Mouse (Mus musculus) forebrain, embryonic 16.5 days (tissue): ENCODE results near the gene Anks1b. TPM values are rescaled to one million over a fixed set of nuclear protein-coding genes. Genes with fewer than 3 reads are reported as not detected.

ENCODE experiments used
- ATAC-seq: fragments of 200-750 bp; cut with Nextera tagmentation; 2 replicates; pipeline ENCODE4 v1.8.0; 2017; ENCODE audit warnings: mild to moderate bottlenecking, moderate library complexity
- H3K27ac ChIP-seq: fragments of 300-500 bp; sonication (generic); 2 replicates; pipeline ENCODE4 v1.5.1; 2014; ENCODE audit warnings: low read length, control low read depth
- H3K27me3 ChIP-seq: fragments of 300-500 bp; sonication (generic); replicated peaks from 2 replicates; pipeline ENCODE4 v1.6.1; 2014; ENCODE audit warnings: low read length; ENCODE audit not compliant: control insufficient read depth, insufficient read depth
- H3K36me3 ChIP-seq: fragments of 300-500 bp; sonication (generic); 2 replicates; pipeline ENCODE4 v1.6.1; 2014; ENCODE audit not compliant: control insufficient read depth, insufficient read depth
- H3K4me1 ChIP-seq: fragments of 300-500 bp; sonication (generic); replicated peaks from 2 replicates; pipeline ENCODE4 v1.6.1; 2014; ENCODE audit warnings: low read length; ENCODE audit not compliant: control insufficient read depth, insufficient read depth
- H3K4me2 ChIP-seq: fragments of 300-500 bp; sonication (generic); 2 replicates; pipeline ENCODE4 v1.6.1; 2014; ENCODE audit warnings: mild to moderate bottlenecking, low read length, control low read depth
- H3K4me3 ChIP-seq: fragments of 300-500 bp; sonication (generic); replicated peaks from 2 replicates; pipeline ENCODE4 v1.5.1; 2014; ENCODE audit warnings: mild to moderate bottlenecking, low read length, control low read depth
- H3K9ac ChIP-seq: fragments of 300-500 bp; sonication (generic); replicated peaks from 2 replicates; pipeline ENCODE4 v1.6.1; 2014; ENCODE audit warnings: low read depth, low read length, control low read depth
- H3K9me3 ChIP-seq: fragments of 300-500 bp; sonication (generic); 2 replicates; pipeline ENCODE4 v1.6.1; 2016; ENCODE audit warnings: low read length; ENCODE audit not compliant: control insufficient read depth
- WGBS: fragments of 180-500 bp; shearing (Covaris S2); extraction: QIAGEN DNeasy Blood & Tissue Kit; methylation state at CpG from one replicate; pipeline ENCODE4 v1.1.7; 2014; 5-methylcytosine and 5-hydroxymethylcytosine counted together
- polyA plus RNA-seq: library from polyadenylated mRNA; unstranded; fragments of >200 nt; fragmentation: Nextera tagmentation; extraction: Ambion mirVana; gene quantifications from 2 replicates; pipeline ENCODE4 v1.2.1, GENCODE M21; 2015

The Anks1b gene
- polyA plus RNA-seq, 1 experiment from 2014 or later, result 84.4 TPM

GRCm38 (mm10) chr10:90003980-90004729, 130.8 kb downstream of the Anks1b start:
- 34% methylated on average over 3 of the region's 3 CpGs for WGBS
- no peaks in the 10 kb centered on the region for H3K27me3 ChIP-seq
- H3K9me3 ChIP-seq, result no peaks in the 10 kb centered on the region
- peak; percentile 74 for ATAC-seq
- H3K4me1 ChIP-seq, result peaks cover 7% of the 10 kb centered on the region
- H3K27ac ChIP-seq, result peak overlapping the region; percentile 88
- no peak overlapping the region for H3K4me2 ChIP-seq
- H3K36me3 ChIP-seq, result no peaks in the 10 kb centered on the region
- no peak overlapping the region for H3K4me3 ChIP-seq
- H3K9ac ChIP-seq, result 0 out of 2 replicates have a peak overlapping the region, but pooled peaks have one; percentile 32

- ATAC-seq, result 0 out of 2 replicates have a peak, but pooled peaks have one; percentile 14
- no peak overlapping the region for H3K4me2 ChIP-seq
- no peaks in the 10 kb centered on the region for H3K36me3 ChIP-seq
- H3K27me3 ChIP-seq, result no peaks in the 10 kb centered on the region
- H3K4me3 ChIP-seq, result no peak overlapping the region
- peaks cover 7% of the 10 kb centered on the region for H3K4me1 ChIP-seq
- no peak overlapping the region for H3K9ac ChIP-seq
- 85% methylated on average over 9 of the region's 9 CpGs for WGBS
- peak overlapping the region; percentile 88 for H3K27ac ChIP-seq
- no peaks in the 10 kb centered on the region for H3K9me3 ChIP-seq
These were observed 131.6 kb downstream of the Anks1b start for GRCm38 (mm10) chr10:90004882-90005281.

DNA sequence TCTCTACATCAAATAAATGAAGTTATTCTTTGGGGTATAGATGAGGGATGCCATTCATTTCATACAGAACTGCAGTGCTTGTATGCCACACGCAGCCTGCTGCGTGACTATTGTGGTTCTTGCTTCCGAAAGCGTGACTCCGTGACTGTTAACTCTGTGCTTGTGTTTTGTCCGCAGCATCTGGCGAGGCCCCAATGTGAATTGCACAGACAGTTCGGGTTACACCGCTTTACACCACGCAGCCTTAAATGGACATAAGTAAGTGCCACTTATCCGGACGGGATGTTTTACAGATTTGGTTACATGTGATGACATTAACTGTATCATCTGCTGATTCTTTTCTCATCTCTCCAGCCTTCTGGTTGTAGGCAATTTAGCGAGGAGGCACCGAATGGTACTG, 159.7 kb downstream of the Anks1b start:
- Histone ChIP-seq H3K27ac (no peak overlapping the region), H3K9me3 (no peaks in the 10 kb centered on the region), H3K4me2 (no peak overlapping the region), H3K27me3 (no peaks in the 10 kb centered on the region), H3K4me3 (no peak overlapping the region), H3K4me1 (no peaks in the 10 kb centered on the region; the same call in 1 of the 2 replicates), H3K9ac (no peak overlapping the region), H3K36me3 (no peaks in the 10 kb centered on the region)
- 86% methylated on average over 14 of the region's 14 CpGs for WGBS
- no peak for ATAC-seq

DNA sequence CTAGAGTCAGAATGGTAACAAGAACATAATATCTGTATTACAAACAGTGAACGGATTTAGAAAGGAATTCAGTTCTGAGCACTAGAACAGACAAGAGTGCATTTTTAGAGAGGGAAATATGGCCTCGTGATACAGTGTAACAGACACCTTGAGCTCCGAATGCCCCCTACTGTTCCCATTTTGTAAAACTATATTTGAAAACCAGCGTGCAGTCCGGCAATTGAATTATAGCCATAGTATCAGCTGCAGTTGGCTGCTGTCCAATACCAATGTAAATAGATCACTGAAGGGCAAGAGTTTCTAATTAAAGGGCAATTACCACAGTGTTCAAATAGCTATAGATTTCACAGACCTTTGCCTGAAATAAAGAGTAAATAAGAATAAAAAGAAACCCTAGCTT, 170.0 kb downstream of the Anks1b start:
- Histone ChIP-seq H3K27me3 (no peaks in the 10 kb centered on the region), H3K4me2 (no peak overlapping the region), H3K9me3 (no peaks in the 10 kb centered on the region), H3K27ac (no peak overlapping the region), H3K4me1 (peaks cover 5% of the 10 kb centered on the region), H3K9ac (no peak overlapping the region), H3K36me3 (no peaks in the 10 kb centered on the region), H3K4me3 (no peak overlapping the region)
- no peak for ATAC-seq
- 14% methylated on average over 5 of the region's 5 CpGs for WGBS

DNA sequence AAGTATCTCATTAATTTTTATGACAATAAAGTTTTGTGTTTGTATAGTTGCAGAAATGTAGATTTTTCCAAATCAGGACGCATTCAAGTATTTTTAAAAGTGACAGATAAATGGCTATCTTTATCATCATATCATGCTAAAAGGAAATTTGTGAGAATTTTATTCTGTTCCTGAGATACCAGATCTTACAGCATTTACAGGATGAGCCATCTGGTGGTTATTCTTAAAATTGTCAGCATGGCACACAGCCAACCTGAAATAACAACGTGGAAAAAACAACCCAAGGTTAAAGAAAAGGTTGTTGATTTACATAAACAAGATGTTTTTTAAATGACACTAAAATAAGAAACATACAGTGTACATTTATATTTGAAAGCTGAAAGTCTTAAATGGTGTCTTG, 170.5 kb downstream of the Anks1b start:
- Histone ChIP-seq H3K36me3 (no peaks in the 10 kb centered on the region), H3K4me1 (peaks cover 5% of the 10 kb centered on the region), H3K9me3 (no peaks in the 10 kb centered on the region), H3K9ac (no peak overlapping the region), H3K27me3 (no peaks in the 10 kb centered on the region), H3K4me3 (no peak overlapping the region), H3K4me2 (no peak overlapping the region), H3K27ac (no peak overlapping the region)
- 34% methylated on average over 2 of the region's 2 CpGs for WGBS
- no peak for ATAC-seq

- Histone ChIP-seq H3K27me3 (no peaks in the 10 kb centered on the region), H3K9me3 (no peaks in the 10 kb centered on the region), H3K4me3 (no peak overlapping the region), H3K36me3 (no peaks in the 10 kb centered on the region), H3K27ac (no peak overlapping the region), H3K9ac (no peak overlapping the region), H3K4me1 (peaks cover 5% of the 10 kb centered on the region), H3K4me2 (no peak overlapping the region)
- WGBS, result 88% methylated on average over 8 of the region's 8 CpGs
- peak; percentile 52 for ATAC-seq
These were observed 170.9 kb downstream of the Anks1b start for GRCm38 (mm10) chr10:90044229-90044628.

GRCm38 (mm10) chr10:90068651-90069050, 195.3 kb downstream of the Anks1b start:
- Histone ChIP-seq H3K27me3 (no peaks in the 10 kb centered on the region), H3K27ac (no peak overlapping the region), H3K9me3 (no peaks in the 10 kb centered on the region), H3K4me2 (no peak overlapping the region), H3K36me3 (no peaks in the 10 kb centered on the region), H3K9ac (no peak overlapping the region), H3K4me3 (no peak overlapping the region), H3K4me1 (no peaks in the 10 kb centered on the region)
- WGBS, result 62% methylated on average over 4 of the region's 4 CpGs
- no peak for ATAC-seq

DNA sequence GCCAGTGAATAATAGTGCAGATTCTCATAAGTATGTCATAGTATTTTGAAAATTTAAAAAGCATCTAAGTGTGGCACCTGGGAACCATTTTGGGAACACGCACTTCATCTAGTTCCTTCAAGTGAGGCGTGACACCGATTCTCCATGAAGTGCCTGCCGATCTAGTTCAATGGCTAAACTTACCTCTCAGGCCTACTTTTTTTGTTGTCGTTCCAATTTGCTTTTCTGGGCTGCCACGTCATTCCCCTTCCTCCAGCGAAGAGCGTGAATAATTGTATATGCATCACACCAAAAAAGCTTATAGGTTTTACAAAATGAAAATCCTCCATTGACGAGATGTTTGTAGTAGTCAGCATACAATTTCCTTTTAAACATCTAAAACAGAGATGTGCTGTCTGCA, 204.6 kb downstream of the Anks1b start:
- Histone ChIP-seq H3K27ac (no peak overlapping the region), H3K4me1 (no peaks in the 10 kb centered on the region), H3K27me3 (no peaks in the 10 kb centered on the region), H3K9ac (no peak overlapping the region), H3K4me2 (no peak overlapping the region), H3K36me3 (no peaks in the 10 kb centered on the region), H3K4me3 (no peak overlapping the region), H3K9me3 (no peaks in the 10 kb centered on the region)
- WGBS, result 86% methylated on average over 9 of the region's 9 CpGs
- no peak for ATAC-seq

DNA sequence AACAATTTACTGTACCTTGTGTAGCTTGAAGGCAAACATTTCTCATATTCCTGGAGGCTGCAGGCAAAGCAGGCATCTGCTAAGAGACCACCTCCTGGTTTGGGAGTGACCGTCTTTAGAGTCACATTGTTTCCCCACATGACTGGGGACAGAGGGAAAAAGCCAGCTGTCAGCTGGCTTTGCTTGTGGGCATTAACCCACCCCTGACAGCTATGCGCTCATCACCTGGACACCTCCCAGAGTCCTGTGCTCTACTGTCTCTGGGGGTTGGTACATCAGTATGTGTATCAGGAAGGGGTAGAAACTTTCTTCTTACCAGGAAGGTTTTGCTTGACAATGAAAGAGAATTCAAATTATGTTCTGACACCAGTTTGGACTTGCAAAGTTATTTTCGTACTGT, 207.8 kb downstream of the Anks1b start:
- no peak overlapping the region for H3K27ac ChIP-seq
- no peaks in the 10 kb centered on the region for H3K27me3 ChIP-seq
- H3K4me1 ChIP-seq, result no peaks in the 10 kb centered on the region
- H3K4me2 ChIP-seq, result no peak overlapping the region
- no peak overlapping the region for H3K9ac ChIP-seq
- ATAC-seq, result no peak
- H3K9me3 ChIP-seq, result no peaks in the 10 kb centered on the region
- WGBS, result 55% methylated on average over 3 of the region's 3 CpGs
- no peaks in the 10 kb centered on the region for H3K36me3 ChIP-seq
- no peak overlapping the region for H3K4me3 ChIP-seq
